Mouse (Mus musculus) inflammation-experienced regulatory T-cells, adult 6 months (primary cell): ENCODE data around the gene Mcts2. TPM values are rescaled to one million over a fixed set of nuclear protein-coding genes. Genes with fewer than 3 reads are reported as not detected.

Experiments
- ATAC-seq: one replicate; pipeline ENCODE4 v1.8.0; 2017
- polyA plus RNA-seq, 3 experiments: library from polyadenylated mRNA; unstranded; fragments of 100-300 nt; shearing (Covaris generic); gene quantifications; one replicate each; pipeline ENCODE4 v1.2.1; 2017

The Mcts2 gene
- polyA plus RNA-seq, 3 experiments from 2014 or later: 2.4 to 3.7 (median 2.5) TPM

DNA sequence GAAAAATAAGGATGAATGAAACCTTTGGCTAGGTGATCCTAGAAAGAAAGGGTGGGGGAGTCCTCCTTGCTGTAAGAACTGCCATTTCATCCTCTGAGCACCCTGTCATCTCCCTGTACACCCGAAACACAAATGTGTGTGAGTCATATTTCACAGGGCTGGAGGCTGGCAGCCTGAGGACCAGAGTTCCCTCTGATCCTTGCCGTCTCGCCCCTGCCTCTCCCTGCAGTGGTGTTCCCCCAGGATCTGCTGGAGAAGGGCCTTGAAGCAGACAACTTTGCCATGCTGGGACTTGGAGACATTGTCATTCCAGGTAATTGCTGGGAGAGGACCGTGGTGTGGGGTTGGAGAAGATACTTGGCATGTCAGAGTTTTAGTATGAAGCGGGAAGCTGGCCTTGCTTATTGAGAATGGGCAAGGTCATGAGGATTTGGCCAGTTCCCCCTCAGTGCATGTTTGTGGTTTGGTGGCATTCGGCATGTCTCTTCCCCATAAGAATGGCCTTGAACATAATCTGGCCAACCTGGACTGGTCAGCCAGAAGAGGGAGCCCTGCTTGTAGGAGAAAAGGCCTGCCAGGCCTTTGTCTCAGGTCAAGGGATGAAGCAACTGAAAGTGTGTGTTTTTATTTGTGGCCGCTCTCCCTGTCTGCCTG is 4.9 kb downstream of the Mcts2 start:
- no peak for ATAC-seq

DNA sequence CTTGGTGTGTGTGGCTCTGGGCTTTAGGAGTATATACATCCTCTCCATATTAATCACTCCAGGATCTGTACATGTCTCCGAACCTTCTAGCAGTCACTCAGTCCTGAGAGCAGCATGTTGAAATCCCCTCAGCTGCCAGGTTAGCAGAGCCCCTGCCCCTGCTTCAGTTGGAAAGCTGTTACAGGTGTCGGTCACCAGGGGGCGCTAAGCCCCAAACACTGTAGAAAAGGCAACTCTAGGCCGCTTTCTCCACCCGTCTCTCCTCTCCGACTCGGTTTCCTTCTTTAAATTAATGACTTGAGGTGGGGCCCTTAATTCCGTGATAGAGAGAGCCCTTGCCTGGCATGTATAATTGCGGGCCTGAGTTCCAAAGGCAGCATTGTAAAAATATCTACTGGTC is 6.4 kb downstream of the Mcts2 start:
- peak; percentile 49 for ATAC-seq

DNA sequence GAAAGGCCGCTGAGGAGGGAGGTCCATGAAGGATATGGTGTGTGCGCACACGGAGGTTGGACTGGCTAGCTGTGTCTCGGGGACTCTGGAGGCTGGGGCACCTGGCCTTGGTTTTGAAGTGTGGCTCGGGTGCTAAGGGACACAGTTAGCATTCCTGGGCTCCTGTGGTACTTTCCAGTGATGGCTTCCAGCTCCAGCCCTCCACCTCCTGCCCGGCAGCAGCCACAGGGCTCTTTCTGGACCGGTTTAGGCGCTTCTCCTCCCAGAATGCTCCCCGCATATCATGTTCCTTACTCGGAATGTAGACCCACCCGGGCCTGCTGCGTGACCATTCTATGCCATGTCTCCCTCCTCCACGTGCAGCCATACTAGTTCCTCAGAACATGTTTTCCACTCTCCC is 6.9 kb downstream of the Mcts2 start:
- no peak for ATAC-seq

DNA sequence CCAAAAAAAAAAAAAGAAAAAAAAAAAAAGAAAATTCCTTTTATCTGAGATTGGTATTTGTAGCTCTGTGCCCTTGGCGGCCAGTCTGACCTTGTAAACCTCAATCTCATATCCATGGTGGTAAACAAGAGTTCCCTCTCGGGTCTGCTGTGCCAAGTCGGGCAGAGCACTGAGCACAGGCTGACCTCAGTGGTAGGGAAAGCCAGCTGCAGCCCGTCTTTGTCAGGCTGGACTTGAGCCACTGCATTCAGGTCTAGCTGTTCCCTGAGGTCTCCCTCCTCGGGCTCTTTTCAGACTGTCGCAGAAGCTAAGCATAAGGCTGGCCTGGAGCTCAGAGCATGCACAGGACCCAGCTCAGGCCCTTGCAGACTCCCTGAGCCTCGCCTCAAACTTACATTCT is 7.9 kb downstream of the Mcts2 start:
- ATAC-seq: no peak

DNA sequence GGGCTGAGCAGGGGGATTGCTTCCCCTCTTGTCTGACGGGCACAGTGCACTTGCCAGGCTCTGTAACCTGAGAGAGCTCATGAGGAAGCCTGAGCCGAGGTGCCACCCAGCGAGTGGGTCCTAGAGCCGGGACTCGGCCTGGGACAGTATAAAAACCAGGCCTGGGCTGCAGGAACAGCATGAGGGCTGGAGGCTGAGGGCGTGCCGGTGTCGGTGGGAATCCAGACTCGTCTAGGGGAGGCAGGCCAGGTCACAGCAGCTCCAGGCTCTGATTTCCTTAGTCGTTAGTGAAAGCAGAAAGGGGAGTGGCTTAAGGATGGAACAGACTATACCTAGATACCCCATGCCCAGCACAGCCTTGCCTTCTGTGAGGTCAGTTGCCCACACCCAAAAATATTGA is 9.2 kb downstream of the Mcts2 start:
- ATAC-seq: no peak

DNA sequence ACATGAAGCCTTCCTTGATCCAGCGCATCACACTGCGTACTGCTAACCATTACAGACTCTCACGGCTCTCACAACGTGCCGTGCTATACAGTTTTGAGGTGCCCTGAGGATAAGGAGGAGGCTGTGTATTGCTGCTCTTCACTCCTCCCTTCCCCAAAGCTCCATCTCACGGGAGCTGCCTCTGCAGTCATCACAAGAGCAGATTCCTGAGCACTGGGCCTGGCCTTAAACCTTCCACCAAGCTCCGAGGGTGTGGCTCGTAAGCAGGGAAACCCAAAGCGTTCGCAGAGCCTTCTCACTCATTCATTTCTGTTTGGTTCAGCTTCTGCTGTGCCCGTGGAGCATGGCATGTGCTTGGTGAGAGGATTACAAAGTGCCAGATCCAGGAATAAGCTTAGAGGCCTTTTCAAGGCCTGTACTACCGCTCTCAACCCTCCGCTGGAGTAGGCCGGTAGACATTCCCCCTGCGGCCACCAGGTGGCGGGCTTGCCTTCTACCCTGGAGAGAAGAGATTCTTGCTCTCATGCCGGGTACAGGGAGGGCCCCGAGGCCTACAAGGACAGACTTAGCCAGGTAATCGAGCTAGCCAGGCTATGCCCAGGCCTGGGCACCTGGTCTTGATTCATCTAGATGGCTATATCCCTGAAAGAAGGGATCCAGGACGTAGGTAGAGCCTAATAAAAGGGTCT is 9.8 kb downstream of the Mcts2 start:
- ATAC-seq: peak; percentile 89

DNA sequence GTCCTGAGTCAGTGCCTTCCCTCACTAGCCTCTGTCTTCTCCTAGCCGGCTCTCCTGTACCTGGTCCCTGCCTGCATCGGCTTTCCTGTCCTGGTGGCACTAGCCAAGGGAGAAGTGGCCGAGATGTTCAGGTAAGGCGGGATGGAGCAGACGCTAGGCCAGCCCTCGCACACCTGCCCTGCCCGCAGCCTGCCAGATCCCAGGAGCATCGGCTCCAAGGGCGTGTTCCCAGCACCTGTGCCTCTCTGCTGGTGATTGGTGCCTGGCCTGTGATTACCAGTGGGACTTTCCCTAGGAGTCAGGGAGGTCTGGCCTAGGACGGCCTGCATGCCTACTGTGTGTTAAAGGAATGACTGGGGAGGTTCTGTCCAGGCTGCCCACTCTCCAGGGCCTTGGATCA is 13.3 kb downstream of the Mcts2 start:
- ATAC-seq: no peak

DNA sequence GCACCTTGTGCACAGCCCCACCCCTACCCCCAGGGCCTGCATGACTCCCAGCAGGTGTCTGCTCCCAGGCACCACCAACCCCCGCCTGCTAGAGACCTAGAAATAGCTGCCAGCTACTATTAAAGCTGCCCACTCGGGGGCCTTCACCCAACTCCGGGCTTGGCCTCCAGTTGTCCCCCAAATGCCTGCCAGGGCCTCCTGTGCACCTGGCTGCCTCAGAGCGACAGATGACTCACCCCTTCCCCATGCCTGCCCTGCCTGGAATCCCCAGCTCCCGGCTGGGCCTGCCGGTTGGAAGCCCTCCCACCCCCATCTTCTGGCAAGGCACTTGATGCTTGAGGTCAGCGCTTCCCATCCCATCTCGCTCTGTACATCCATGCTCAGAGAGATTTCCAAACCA is 13.9 kb downstream of the Mcts2 start:
- ATAC-seq: no peak

DNA sequence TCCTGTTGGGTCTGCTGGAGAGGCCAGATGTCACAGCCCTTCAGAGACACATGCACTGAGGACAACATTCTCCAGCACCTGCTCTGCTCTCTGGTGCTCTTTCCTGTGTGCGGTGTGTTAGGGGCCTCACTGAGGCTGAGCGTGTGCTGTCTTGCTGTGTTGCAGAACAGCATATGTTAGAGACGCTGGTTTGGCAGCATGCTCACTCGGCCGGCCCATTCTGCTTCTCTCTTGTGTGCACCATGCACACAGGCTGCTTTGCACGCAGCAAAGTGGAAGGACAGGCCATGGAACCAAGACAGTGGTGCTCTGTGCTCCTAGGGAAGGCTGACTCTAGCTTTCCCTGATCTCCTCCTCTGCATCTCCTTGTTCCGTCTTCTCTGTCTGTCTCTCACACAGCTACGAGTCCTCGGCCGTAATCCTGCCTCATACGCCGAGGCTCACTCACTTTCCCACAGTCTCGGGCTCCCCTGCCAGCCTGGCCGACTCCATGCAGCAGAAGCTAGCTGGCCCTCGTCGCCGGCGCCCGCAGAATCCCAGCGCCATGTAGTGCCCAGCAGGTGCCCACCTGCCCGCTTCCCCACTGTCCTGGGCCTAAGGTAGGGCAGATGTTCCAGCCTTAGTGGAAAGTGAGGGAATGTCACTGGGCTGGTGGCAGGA is 16.9 kb downstream of the Mcts2 start:
- ATAC-seq: no peak

DNA sequence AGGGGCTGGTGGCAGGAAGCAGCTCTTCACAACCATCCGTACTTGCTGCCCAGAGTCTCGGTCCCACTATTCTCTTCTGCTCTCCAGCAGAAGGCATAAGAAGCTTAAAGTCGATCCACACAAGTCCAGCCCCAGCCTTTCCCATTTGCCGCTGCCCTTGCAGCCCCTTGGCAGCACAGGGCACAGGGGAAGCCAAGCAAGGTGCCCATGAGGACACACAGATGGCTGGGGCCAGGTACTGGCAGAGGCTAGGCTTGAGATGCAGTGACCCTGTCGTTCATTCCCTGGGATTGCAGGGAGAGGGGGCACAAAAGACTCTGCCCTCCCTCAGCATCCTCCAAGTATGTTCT is 17.4 kb downstream of the Mcts2 start:
- no peak for ATAC-seq

DNA sequence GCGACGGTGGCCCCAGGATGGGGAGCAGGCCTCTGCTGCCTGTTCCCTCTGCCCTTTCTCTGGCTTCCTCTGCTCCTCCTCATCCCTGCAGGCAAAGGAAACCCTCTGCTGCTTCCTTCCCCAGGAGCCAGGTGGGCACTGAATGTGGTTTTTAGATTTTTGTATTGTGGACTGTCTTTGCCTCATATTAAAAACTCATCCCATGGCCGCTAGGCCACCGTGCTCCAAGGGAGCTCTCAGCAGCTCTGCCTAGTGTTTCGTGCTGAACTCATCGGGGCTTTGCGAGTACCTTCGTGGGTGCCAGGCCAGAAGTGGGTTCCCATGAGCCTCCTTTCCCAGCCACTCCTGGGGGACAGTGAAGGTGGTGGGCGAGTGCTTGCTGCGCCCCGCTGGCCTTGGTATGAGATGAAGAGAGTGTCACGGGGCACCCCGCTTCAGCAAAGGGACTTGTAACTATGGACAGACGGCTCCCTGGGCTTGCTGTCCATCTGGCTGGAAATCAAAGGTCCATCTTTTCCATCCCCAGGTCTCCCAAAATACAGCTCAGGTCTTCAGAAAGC is 18.1 kb downstream of the Mcts2 start:
- ATAC-seq: no peak

DNA sequence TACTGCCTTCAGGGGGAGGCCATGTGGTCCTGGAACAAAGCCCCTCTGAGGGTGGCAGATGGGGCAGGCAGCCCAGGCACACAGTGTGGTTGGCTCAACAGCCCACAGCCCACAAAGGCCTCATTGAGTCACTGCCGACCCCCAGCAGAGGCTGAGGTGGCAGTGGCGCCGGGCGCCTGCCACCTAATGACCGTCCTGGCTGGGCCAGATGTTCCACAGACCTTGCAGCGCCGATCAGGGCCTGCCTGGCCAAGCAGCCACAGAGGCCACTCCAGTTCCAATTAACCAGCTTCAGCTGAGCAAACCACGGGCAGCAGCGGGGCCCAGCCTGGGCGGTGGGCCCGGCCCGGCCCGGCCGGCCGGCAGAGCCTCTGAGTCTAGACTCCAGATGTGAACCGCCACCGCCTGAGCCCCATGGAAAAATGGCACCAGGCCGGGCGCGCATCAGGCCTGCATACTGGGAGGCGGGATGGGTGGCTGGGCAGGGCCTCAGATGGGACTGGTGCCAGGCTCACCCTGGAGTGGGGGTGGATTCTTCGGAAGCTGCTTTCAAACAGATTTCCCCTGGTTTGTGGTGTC is 19.2 kb downstream of the Mcts2 start:
- ATAC-seq: no peak

DNA sequence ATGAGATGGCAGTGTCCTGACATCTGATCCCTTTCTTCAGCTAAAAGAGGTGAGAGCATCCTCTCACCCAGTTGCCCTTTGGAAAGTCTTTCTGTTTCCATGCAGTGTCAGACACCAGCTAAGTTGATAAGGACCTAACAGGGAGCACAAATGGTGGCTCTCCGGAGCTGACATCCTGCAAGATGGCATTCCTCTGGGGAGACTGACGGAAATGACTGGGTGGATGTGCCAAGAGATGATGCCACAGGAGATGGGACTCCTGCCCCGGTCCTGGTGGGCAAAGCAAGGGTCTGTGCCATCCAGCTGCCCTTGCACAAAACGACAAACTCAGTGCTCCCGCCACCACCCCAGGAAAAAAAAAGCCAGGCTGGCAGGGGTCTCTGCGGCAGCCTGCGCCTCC is 20.4 kb downstream of the Mcts2 start:
- ATAC-seq: no peak

DNA sequence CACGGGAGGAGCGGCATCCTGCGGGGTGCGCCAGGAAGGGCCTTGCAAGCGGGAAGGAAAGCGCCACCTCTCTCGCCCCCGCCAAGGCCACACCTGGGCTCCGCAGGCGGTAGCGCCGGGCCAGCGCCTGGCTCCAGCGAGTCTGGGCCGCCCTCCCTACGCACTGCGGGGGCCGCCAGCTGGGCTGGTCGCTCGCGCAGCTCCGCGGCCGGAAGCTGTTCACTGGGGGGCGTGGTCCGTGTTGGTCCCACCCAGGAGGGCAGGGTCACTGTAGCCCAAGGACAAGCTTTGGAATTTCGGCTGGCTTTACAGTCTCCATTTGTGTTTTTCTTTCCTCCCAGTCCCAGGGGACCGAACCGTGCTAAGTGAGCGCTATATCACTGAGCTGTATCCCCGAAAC is 20.8 kb downstream of the Mcts2 start:
- ATAC-seq: no peak

DNA sequence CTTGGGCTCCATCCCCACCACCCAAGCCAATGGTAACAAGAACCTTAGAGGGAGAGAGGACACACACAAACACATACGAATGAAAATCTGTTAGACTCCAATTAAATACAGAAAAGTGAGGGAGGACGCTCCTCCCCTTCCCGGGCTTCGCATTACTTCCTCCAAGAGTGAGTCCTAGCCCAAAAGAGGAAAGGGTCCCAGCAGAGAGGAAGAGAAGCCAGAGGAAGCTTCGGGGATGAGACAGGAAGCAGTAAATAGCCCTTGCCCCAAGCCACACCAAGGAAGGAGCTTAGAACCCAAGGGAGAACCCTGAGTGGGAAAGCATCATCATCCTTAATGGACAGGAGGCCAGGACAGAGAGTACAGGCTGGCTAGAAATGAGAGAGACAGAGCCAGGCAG is 22.2 kb downstream of the Mcts2 start:
- no peak for ATAC-seq

DNA sequence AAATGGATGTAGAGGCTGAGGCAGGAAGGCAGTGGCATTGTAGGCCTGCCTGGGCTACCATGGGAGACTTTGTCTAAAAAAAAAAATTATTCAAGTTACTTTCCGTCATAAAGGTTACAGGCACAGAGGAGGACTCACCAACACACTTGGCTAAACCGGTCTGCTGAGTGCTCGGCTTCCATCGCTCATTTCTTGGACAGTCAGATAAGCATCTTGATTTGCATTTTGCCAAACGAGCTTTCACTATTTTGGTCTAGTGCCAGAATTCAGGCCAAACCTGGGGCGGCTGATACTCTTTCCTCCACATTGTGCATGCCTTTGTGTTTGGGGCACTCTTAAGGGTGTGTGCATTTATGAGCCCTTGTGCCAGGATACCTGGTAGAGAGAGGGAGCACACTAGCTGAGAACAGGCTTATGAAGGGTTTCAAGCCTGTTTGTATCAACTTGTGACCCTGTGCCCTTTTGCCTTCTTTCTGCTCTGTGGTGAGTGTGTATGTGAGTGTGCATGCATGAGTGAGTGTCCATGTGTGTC is 29.5 kb downstream of the Mcts2 start:
- ATAC-seq: no peak

DNA sequence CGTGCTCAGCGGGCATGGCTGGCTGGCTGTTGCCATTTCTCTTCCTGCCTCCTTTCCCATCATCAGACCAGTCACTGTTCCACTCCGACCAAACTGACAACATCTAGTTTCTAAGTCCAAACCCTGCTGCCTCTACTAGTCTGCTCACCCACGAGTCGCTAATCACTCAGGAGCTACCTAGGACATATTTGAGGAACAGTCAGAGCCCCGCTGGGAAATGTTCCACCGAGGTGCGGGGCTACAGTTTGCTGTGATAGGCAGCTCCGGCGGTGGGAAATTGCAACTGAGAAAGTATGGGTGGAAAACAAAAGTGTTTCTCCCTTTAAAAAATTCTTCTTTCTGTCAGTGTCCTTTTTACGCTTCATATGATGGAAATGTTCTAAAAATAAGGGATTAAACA is 30.8 kb downstream of the Mcts2 start:
- no peak for ATAC-seq

DNA sequence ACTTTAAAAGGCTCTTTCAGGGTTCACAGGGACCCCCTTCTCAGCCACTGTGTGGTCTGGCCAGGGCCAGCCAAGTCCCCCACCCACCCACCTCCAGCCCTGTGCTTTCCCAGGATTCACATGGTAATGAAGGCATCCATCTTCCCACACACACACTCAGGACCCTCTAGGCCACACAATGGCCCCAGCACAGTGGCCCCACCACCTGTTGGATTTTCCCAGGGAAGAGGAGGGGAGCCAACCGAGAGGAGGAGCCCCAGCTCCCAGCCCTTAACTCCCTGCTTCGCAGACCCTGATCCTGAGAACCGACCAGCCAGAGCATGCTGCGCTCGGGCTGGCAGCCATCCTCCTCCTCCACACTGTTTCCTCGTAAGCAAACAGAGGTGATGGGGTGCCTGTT is 31.2 kb downstream of the Mcts2 start:
- ATAC-seq: no peak

DNA sequence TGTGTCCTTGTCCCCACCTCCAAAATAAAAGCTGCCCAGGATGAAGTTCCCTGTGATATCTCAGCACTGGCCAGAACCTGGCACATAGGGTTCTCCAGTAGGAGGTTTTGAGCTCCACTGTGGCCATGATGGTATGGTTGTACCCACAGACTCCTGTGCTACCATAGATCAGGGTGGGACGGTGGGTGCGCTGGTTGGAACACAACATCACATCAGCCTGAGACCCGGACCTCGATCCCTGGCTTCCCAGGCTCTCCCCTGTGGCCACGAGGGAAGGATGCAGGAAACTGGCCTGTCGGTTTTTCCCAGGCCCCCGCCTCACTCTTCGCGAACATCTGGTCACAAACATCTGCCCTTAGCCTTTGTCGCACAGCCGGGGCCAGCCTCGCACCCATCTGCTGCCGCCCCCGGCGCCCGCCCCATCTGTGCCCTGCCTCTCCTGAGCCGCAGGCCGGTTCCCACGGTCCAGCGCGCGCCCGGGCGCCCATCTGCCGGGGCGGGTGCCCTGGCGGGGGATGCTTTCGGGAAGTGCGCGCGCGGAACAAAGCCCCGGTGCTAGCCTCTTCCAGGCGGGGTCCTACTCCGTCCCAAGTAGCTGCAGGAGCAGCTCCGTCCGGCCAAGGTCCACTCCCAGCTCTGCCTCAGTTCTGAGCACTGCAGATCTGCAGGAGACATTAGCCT is 37.0 kb downstream of the Mcts2 start:
- no peak for ATAC-seq

DNA sequence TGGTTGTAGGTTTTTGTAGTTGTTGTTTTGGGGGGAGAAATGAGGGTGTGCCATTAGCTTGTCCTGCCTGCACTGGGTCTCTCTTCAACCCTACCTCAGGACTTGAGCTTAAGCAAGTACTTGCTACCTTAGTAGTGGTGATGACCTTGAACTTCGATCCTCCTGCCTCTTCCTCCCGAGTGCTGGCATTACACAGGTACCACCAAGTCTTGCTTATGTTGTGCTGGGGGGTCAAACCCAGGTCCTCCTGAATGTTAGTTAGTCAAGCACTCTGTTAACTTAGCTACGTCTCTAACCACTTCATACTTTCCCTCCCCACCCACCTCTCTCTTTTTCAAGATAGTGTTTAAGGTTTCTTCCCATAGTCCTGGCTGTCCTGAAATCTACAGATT is 37.5 kb downstream of the Mcts2 start:
- ATAC-seq: no peak

DNA sequence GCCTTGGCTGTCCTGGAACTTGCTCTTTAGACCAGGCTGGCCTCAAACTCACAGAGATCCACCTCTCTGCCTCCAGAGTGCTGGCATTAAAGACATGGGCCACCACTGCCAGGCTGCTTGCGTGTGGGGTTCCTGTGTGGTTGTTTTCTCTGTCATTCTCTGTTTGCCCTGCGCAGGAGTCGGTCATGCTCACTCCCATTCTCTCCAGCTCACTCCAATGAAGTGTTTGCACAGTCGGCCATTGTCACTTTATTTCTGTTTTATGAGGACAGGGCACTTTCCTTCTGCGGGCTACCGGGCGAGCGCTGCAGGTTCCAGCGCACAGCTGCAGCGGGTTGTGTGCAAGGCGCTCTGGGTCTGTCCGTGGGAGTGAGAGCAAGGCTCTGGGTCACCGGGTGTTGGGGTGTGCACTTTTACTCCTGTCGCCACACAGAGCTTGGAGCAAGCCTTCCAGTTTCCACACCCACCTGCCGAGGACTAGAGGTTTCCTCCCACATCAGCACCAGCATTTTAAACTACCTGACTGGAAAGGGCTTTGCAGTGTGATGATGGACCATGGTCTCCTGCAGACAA is 38.4 kb downstream of the Mcts2 start:
- no peak for ATAC-seq

DNA sequence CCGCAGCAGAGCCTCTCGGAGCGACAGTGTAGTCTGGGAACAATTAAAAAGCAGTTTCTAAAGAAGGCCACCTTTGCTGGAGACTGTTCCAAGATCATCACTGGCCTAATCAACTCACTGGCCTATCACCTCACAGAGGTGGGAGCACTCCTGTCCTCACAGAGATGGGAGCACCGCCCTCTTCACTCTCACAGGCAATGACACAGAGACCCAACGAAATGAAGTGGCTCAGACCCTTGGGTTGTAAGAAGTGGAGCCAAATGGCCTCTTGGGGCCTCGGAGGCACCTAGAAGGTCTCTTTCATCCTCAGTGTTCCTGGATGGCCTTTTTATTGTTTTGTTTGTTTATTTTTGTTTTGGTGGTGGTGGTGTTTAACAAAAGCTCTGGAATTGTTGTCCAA is 39.4 kb downstream of the Mcts2 start:
- ATAC-seq: no peak
